ENCODE assay signal across 8 mouse cellular contexts in the genomic region with DNA sequence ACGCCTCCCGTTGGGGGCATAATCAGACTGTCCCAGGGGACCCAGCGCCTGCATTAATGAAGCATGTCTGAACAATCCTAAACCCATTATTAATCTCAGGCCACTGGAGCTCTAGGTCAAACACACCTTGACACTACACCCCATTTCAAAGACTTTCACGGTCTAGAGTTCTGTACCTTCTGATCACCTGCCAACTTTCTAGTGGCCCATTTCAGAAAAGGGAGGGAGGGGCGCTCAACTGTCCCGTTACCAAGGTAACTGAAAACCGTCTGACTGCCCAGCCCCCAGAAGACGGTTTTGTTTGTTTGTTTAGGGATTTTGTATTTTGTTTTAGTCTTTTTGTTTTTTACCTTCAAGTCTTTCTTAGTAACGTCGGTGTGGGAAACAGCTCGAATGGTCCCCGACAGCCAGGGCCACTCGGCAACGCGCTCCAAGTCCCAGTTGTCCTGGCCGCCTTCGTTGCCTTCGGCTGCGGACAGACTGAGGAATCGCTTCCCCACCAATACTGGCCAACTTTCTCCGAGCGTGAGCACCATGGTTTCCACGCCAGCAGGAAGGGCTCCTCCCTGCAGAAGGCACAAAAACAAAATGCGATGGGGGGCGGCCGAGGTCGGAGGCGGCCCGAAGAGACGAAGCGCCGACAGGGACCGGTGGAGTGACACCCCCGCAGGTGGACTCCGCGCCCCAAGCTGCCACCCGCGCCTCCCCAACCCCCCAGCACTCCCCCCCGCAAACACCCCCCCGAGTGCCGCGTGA. TPM values are rescaled to one million over a fixed set of nuclear protein-coding genes. Genes with fewer than 3 reads are reported as not detected.
A peak's percentile ranks its signal among the peaks of the same experiment; 100 is the strongest.
DNase-seq lines count a peak whose midpoint lies in the region; ATAC-seq and TF ChIP-seq lines count a peak whose summit lies in the region.

No protein-coding gene starts in this region.

- ATAC-seq in forebrain, postnatal 0 days, result no peak
- no peak for ATAC-seq in lung, postnatal 0 days

- peak overlapping the region; percentile 80 for H3K4me3 ChIP-seq in ES-Bruce4 (ENCODE audit: low read depth, low read length)
- H3K4me3 ChIP-seq in forebrain, postnatal 0 days (ENCODE audit: low read depth, low read length), result peak overlapping the region; percentile 81
- peak overlapping the region; percentile 90 for H3K4me3 ChIP-seq in lung, postnatal 0 days (ENCODE audit: low read depth, low read length)

- WGBS in forebrain, postnatal 0 days, result 2% methylated on average over 42 of the region's 42 CpGs
- WGBS in lung, postnatal 0 days, result 1% methylated on average over 41 of the region's 42 CpGs

- peak; percentile 70 for DNase-seq in cerebellum, adult 11-12 months
- DNase-seq in forebrain, postnatal 0 days, result peak; percentile 21
- DNase-seq in heart, postnatal 25 days (ENCODE audit: low spot score), result peak; percentile 33
- DNase-seq in layer of hippocampus, adult 9-11 months, result peak; percentile 37
- peak; percentile 68 for DNase-seq in lung, postnatal 0 days (ENCODE audit: low spot score)
- peak; percentile 39 to 53 for DNase-seq in right cerebral cortex, adult 2 months (ENCODE audit: low spot score in 2 of 2)
- DNase-seq in urinary bladder, postnatal 36 days (ENCODE audit: low spot score in 2 of 2), result peak; percentile 37 to 55

- peak overlapping the region; percentile 91 for H3K9ac ChIP-seq in ES-Bruce4 (ENCODE audit: low read depth, poor library complexity, severe bottlenecking)
- H3K9ac ChIP-seq in forebrain, postnatal 0 days, result peak overlapping the region; percentile 67
- peak overlapping the region; percentile 92 for H3K9ac ChIP-seq in lung, postnatal 0 days (replicated peaks; ENCODE audit: low read depth)

- peak overlapping the region; percentile 67 for H3K4me2 ChIP-seq in forebrain, postnatal 0 days (ENCODE audit: low read depth)
- peak overlapping the region; percentile 78 for H3K4me2 ChIP-seq in lung, postnatal 0 days (replicated peaks; ENCODE audit: low read depth, low read length)

- H3K27ac ChIP-seq in ES-Bruce4 (ENCODE audit: insufficient read depth, low read length), result no peak overlapping the region
- H3K27ac ChIP-seq in forebrain, postnatal 0 days (ENCODE audit: low read depth, low read length), result peak overlapping the region; percentile 83
- H3K27ac ChIP-seq in lung, postnatal 0 days (ENCODE audit: low read length), result peak overlapping the region; percentile 98

- H3K4me1 ChIP-seq in ES-Bruce4 (ENCODE audit: control insufficient read depth, insufficient read depth, low read length), result peaks cover 2% of the 10 kb centered on the region
- H3K4me1 ChIP-seq in forebrain, postnatal 0 days (ENCODE audit: insufficient read depth), result peaks cover 11% of the 10 kb centered on the region; the same call in 1 of the 2 replicates
- H3K4me1 ChIP-seq in lung, postnatal 0 days (ENCODE audit: insufficient read depth, low read depth, low read length), result peaks cover 8% of the 10 kb centered on the region; the same call in 1 of the 2 replicates

- intact Hi-C loops in heart, postnatal 25 days (cut with DNase I), result loop anchor here (1.0 to 5.0 kb wide), 6 partner anchors 85 to 360 kb away; a partner anchor contains a TSS

- H3K36me3 ChIP-seq in ES-Bruce4 (ENCODE audit: control insufficient read depth, insufficient read depth, low read length, poor library complexity, severe bottlenecking), result peaks cover 25% of the 10 kb centered on the region
- H3K36me3 ChIP-seq in forebrain, postnatal 0 days (ENCODE audit: insufficient read depth), result peaks cover 3% of the 10 kb centered on the region; the same call in 1 of the 2 replicates
- peaks cover under 1% of the 10 kb centered on the region; the same call in 1 of the 2 replicates for H3K36me3 ChIP-seq in lung, postnatal 0 days (ENCODE audit: insufficient read depth, low read length)

- no peak for TF ChIP-seq EP300 in ES-Bruce4 (IDR thresholded peaks at IDR 0.05; ENCODE audit: insufficient read depth, low read depth, low read length)
- TF ChIP-seq EP300 in lung, postnatal 0 days (IDR thresholded peaks at IDR 0.05), result no peak

- no peaks in the 10 kb centered on the region for H3K9me3 ChIP-seq in ES-Bruce4 (replicated peaks; ENCODE audit: control insufficient read depth, insufficient read depth, low read length, poor library complexity, severe bottlenecking)
- H3K9me3 ChIP-seq in forebrain, postnatal 0 days (ENCODE audit: low read length), result no peaks in the 10 kb centered on the region
- H3K9me3 ChIP-seq in lung, postnatal 0 days (ENCODE audit: low read length), result no peaks in the 10 kb centered on the region

- TF ChIP-seq POLR2A in ES-Bruce4 (IDR thresholded peaks at IDR 0.05; ENCODE audit: insufficient read depth, low read length), result no peak

- no peak for TF ChIP-seq CTCF in ES-Bruce4 (IDR thresholded peaks at IDR 0.05; ENCODE audit: low read depth, low read length)
- TF ChIP-seq CTCF in forebrain, postnatal 0 days (IDR thresholded peaks at IDR 0.05; ENCODE audit: low read depth), result no peak
- no peak; the same call in 1 of the 2 replicates for TF ChIP-seq CTCF in lung, postnatal 0 days (IDR thresholded peaks at IDR 0.05)

- no peaks in the 10 kb centered on the region for H3K27me3 ChIP-seq in ES-Bruce4 (ENCODE audit: control insufficient read depth, insufficient read depth, low read length, poor library complexity, severe bottlenecking)
- H3K27me3 ChIP-seq in forebrain, postnatal 0 days (ENCODE audit: insufficient read depth, low read length), result no peaks in the 10 kb centered on the region
- H3K27me3 ChIP-seq in lung, postnatal 0 days (replicated peaks; ENCODE audit: insufficient read depth, low read length), result no peaks in the 10 kb centered on the region

RNA-seq across cellular contexts. Expression of a gene that starts 0.9 kb away (rescaled TPM):
- polyA plus RNA-seq in ES-Bruce4 (2011; ENCODE audit: insufficient read depth, insufficient read length, low read depth, missing spikeins), result 42.6 and 49.3 TPM in 2 replicates
- 35.9 and 40.1 TPM in 2 replicates for total RNA-seq in forebrain, postnatal 0 days (2014; rRNA removed)
- polyA plus RNA-seq in forebrain, postnatal 0 days (2015; fragmentation: Nextera tagmentation; extraction: Ambion mirVana), result 15.5 and 19.2 TPM in 2 replicates
- 10 to 100 TPM; 16.4 to 20.9 TPM for total RNA-seq in heart, postnatal 25 days (2021)
- polyA plus RNA-seq in lung, postnatal 0 days (2015; fragmentation: Nextera tagmentation; extraction: Ambion mirVana), result 23.8 and 24.4 TPM in 2 replicates
